Mouse (Mus musculus) heart, embryonic 16.5 days (tissue): Measurements from ENCODE around the gene Slc6a20a. TPM values are rescaled to one million over a fixed set of nuclear protein-coding genes. Genes with fewer than 3 reads are reported as not detected.

Experiments used
- ATAC-seq: fragments of 200-750 bp; cut with Nextera tagmentation; replicated peaks from 2 replicates; pipeline ENCODE4 v1.8.0; 2017; ENCODE audit warnings: moderate number of reproducible peaks; ENCODE audit not compliant: insufficient read depth, low FRiP score; ENCODE audit errors: extremely low read depth
- H3K27ac ChIP-seq: fragments of 300-500 bp; sonication (generic); 2 replicates; pipeline ENCODE4 v1.5.1; 2014; ENCODE audit warnings: mild to moderate bottlenecking, low read length, control low read depth, moderate library complexity
- H3K27me3 ChIP-seq: fragments of 300-500 bp; sonication (generic); 2 replicates; pipeline ENCODE4 v1.6.1; 2014; ENCODE audit warnings: low read length, mixed read lengths; ENCODE audit not compliant: control insufficient read depth, insufficient read depth
- H3K36me3 ChIP-seq: fragments of 300-500 bp; sonication (generic); 2 replicates; pipeline ENCODE4 v1.6.1; 2014; ENCODE audit not compliant: control insufficient read depth, insufficient read depth
- H3K4me1 ChIP-seq: fragments of 300-500 bp; sonication (generic); 2 replicates; pipeline ENCODE4 v1.6.1; 2014; ENCODE audit warnings: low read length, mixed read lengths; ENCODE audit not compliant: control insufficient read depth, insufficient read depth
- H3K4me2 ChIP-seq: fragments of 300-500 bp; sonication (generic); 2 replicates; pipeline ENCODE4 v1.6.1; 2014; ENCODE audit warnings: low read depth, mild to moderate bottlenecking, control low read depth, low read length
- H3K4me3 ChIP-seq: fragments of 300-500 bp; sonication (generic); 2 replicates; pipeline ENCODE4 v1.5.1; 2014; ENCODE audit warnings: mild to moderate bottlenecking, control low read depth, low read length
- H3K9ac ChIP-seq: fragments of 300-500 bp; sonication (generic); 2 replicates; pipeline ENCODE4 v1.6.1; 2014; ENCODE audit warnings: low read length, control low read depth
- H3K9me3 ChIP-seq: fragments of 300-500 bp; sonication (generic); replicated peaks from 2 replicates; pipeline ENCODE4 v1.6.1; 2016; ENCODE audit warnings: low read length; ENCODE audit not compliant: control insufficient read depth
- WGBS: fragments of 180-500 bp; shearing (Covaris S2); extraction: QIAGEN DNeasy Blood & Tissue Kit; methylation state at CpG from one replicate; pipeline ENCODE4 v1.1.7; 2014; 5-methylcytosine and 5-hydroxymethylcytosine counted together
- polyA plus RNA-seq: library from polyadenylated mRNA; unstranded; fragments of >200 nt; fragmentation: Nextera tagmentation; extraction: Ambion mirVana; gene quantifications from 2 replicates; pipeline ENCODE4 v1.2.1, GENCODE M21; 2015

The Slc6a20a gene
- 0.30 and 0.34 TPM in 2 replicates for polyA plus RNA-seq

DNA sequence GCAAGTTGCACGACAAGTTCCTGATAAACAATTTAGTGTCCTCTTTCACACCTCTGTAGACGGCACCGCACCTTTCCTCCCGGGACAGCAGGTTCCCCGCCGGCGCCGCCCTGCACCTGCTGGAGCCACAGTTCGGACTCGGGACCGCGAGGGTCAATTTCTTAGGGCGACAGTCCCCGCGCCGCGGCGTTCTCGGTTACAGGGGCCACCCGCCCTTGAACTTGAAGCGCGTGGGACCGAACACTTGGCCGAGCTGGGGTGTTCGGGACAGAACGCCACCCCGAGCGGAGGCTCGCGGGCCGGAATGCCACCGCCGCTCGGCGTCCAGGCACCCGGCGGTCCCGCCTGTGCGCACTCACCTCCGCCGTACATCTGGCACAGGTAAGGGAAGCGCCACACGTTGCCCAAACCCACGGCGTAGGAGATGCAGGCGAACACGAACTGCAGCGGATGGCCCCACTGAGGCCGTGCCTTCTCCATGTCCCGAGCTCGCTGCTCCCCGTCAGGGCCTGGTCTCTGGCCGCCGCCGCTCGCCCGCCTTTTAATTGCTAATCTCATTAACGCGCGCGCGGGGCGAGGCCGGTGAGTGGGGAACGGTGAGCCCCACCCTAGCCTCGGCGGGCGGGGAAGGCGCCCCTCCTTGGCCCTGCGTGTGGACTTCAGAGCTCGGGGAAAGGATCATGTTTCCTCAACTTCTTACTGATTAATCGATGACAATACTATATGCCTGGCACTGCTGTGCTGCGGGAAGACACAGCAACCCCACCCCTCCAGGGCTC, at the start of gene Slc6a20a, which contains the start of gene Ccr9:
TSS of gene Slc6a20a (minus strand) at position 559 of the 779 bp plus-strand sequence.
TSS of gene Ccr9 (plus strand) at position 113 of the 779 bp plus-strand sequence.
- H3K27ac ChIP-seq, result no peak within 1 kb of the TSS

DNA sequence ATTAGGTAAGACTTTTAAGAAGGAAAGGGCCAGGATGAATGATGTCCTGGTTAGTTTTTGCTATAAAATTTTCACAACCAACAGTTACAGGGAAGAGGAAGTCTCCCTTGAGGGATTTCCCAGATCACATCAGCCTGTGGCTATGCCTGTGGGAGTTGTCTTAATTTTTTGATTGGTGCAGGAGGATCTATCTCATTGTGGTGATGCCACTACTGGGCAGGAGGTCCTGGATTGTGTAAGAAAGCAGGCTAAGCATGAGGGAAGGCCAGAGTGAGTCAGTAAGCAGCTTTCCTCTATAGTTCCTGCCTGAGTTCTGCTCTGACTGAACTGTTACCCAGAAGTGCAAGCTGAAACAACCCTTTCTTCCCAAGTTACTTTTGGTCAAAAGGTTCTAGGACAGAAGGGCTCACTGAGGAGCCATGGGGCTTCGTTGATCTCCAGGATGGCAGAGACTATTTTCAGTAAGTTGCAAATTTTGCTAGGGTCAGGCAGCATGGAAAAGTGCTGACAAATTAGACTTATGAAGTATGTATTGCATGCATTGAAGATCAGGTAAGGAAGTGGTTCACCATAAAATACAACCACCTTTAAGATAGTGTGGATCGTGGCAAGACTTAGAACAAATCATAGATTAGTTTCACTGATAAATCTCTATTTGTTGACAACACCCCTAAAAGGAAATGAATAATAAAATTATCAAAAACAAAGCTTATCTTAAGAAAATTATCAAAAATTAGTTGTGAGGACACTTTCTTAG, 44.2 kb upstream of the Slc6a20a start:
- H3K36me3 ChIP-seq, result no peaks in the 10 kb centered on the region
- ATAC-seq, result no peak

More for the DNA sequence above, at the start of gene Slc6a20a, which contains the start of gene Ccr9:
- ATAC-seq, result no peak
- WGBS, result 2% methylated on average over 73 of the region's 73 CpGs
- Histone ChIP-seq H3K27me3 (peaks cover 46% of the 10 kb centered on the region), H3K9me3 (no peaks in the 10 kb centered on the region), H3K4me1 (peaks cover 7% of the 10 kb centered on the region), H3K4me3 (peak within 1 kb of the TSS; percentile 51), H3K9ac (peak within 1 kb of the TSS; percentile 23; the same call in 1 of the 2 replicates), H3K4me2 (peak within 1 kb of the TSS; percentile 71), H3K36me3 (no peaks in the 10 kb centered on the region)

DNA sequence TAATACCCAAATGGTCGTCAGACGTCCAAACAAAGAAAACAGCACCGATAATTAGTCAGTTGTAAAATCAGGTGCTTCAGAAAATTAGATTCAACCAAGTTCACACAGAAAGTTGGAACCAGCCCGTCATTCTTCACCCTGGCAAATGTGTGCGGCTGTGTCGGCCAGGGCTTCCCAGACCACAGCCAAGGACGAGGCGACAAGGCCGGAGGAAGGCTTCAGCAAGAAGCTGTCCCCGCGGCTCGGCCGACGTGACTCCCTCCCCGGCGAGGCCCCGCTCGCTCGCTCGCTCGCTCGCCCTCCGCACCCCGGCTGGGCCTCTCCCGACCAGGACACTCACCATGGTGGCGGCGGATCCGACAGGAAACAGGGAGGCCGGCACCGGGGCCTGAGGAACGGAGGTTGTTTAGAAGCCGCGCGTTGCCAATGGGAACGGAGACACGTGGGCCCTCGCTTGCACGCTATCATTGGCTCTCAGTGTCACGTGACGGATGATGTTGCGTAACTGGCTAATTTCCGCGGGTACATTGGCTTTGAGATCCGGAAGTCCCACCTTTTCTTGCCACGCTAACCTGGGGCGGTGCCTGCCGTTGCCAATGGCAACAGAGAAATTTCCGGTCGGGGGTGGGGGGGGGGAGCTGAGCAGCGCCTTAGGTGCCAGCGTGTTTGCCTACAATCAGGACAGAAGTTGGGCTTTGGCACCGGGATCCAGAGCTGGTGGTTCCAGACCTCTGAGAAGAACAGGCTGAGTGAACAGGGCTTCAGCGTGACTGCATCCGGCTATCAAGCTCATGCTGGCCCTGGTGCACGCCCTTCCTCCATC, 38.7 kb upstream of the Slc6a20a start, which contains the start of gene Lztfl1:
TSS of gene Lztfl1 (minus strand) at position 512 of the 823 bp plus-strand sequence.
- peak within 1 kb of the TSS; percentile 91 for H3K4me2 ChIP-seq
- 1% methylated on average over 55 of the region's 55 CpGs for WGBS

More for the DNA sequence above, 44.2 kb upstream of the Slc6a20a start:
- Histone ChIP-seq H3K4me3 (no peak overlapping the region), H3K4me1 (no peaks in the 10 kb centered on the region), H3K27ac (no peak overlapping the region), H3K9ac (no peak overlapping the region), H3K9me3 (no peaks in the 10 kb centered on the region), H3K4me2 (no peak overlapping the region), H3K27me3 (no peaks in the 10 kb centered on the region)
- 58% methylated on average over 2 of the region's 2 CpGs for WGBS

DNA sequence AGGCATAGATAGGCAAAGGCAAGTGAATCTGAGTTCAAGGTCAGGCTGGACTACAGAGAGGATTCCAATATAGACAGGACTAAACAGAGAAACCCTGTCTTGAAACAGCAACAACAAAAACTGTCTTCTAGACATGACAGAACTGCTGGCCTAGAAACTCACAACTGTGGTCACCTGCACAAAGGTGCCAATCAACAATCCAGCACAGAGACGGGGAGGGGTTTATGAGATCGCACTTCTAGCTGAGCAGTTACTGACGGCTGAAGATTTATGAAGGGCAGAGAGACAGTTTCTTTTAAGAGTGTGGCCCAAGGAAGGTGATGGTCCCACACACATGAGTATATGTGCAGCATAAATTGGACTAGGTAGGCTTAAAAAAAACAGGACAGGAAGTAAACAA, 37.6 kb upstream of the Slc6a20a start:
- H3K4me3 ChIP-seq, result no peak overlapping the region
- H3K4me2 ChIP-seq, result peak overlapping the region; percentile 32; the same call in 1 of the 2 replicates
- no peaks in the 10 kb centered on the region for H3K9me3 ChIP-seq
- ATAC-seq, result no peak
- H3K36me3 ChIP-seq, result peaks cover 3% of the 10 kb centered on the region; the same call in 1 of the 2 replicates
- WGBS, result 49% methylated on average over 3 of the region's 3 CpGs
- peaks cover 6% of the 10 kb centered on the region for H3K4me1 ChIP-seq
- no peak overlapping the region for H3K27ac ChIP-seq
- no peak overlapping the region for H3K9ac ChIP-seq
- no peaks in the 10 kb centered on the region for H3K27me3 ChIP-seq

More for the DNA sequence above, 38.7 kb upstream of the Slc6a20a start, which contains the start of gene Lztfl1:
- Histone ChIP-seq H3K4me3 (peak within 1 kb of the TSS; percentile 97), H3K27ac (peak within 1 kb of the TSS; percentile 76), H3K4me1 (peaks cover 6% of the 10 kb centered on the region), H3K9me3 (no peaks in the 10 kb centered on the region), H3K36me3 (no peaks in the 10 kb centered on the region), H3K27me3 (no peaks in the 10 kb centered on the region), H3K9ac (peak within 1 kb of the TSS; percentile 90)
- peak; percentile 100 for ATAC-seq

DNA sequence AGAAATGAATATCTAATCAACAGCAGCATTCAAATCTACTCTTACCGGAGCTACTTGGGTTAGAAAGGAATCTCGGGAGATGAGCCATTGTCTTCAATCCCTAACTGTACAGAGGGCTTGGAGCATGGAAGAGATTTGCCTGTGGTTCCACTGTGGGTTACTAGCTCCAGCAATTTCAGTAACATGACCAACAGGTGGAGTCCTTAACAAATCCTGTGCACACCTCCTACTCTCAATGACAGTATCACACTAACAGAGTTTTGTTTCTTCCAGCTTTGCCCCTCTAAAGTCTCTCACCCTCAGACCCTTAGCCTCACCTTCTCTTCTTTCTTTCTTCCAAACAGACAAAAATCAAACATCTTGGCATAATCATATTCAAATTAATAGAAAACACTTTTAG, 34.4 kb upstream of the Slc6a20a start:
- H3K27ac ChIP-seq, result no peak overlapping the region
- no peak overlapping the region for H3K4me2 ChIP-seq
- no peaks in the 10 kb centered on the region for H3K27me3 ChIP-seq
- 70% methylated on average over 2 of the region's 2 CpGs for WGBS
- no peaks in the 10 kb centered on the region for H3K9me3 ChIP-seq
- no peak overlapping the region for H3K9ac ChIP-seq
- ATAC-seq, result no peak
- H3K4me3 ChIP-seq, result no peak overlapping the region
- peaks cover 6% of the 10 kb centered on the region for H3K4me1 ChIP-seq
- H3K36me3 ChIP-seq, result peaks cover 11% of the 10 kb centered on the region; the same call in 1 of the 2 replicates

DNA sequence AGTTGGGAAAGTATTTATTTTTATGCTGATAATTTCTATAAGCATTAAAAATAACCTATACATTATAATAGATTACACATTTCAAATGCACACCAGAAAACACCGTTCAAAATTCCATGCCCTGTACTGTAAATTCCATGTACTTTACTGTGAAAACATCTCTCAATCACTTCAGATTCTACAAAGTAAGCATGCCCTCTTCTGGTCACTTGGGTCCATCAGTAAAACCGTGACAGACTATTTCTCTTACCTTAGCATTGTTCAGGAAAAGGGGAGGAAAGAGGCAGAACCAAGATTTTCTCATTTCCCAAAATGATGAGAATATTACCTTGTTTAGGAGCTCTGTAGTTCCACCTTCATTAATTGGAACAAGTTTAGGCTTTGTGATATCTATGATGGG, 30.5 kb upstream of the Slc6a20a start:
- H3K36me3 ChIP-seq, result peaks cover 11% of the 10 kb centered on the region; the same call in 1 of the 2 replicates
- H3K4me1 ChIP-seq, result no peaks in the 10 kb centered on the region
- WGBS, result 35% methylated on average over 2 of the region's 2 CpGs
- no peak overlapping the region for H3K27ac ChIP-seq
- H3K9ac ChIP-seq, result no peak overlapping the region
- H3K27me3 ChIP-seq, result no peaks in the 10 kb centered on the region
- H3K4me2 ChIP-seq, result no peak overlapping the region
- ATAC-seq, result no peak
- H3K9me3 ChIP-seq, result no peaks in the 10 kb centered on the region
- no peak overlapping the region for H3K4me3 ChIP-seq

DNA sequence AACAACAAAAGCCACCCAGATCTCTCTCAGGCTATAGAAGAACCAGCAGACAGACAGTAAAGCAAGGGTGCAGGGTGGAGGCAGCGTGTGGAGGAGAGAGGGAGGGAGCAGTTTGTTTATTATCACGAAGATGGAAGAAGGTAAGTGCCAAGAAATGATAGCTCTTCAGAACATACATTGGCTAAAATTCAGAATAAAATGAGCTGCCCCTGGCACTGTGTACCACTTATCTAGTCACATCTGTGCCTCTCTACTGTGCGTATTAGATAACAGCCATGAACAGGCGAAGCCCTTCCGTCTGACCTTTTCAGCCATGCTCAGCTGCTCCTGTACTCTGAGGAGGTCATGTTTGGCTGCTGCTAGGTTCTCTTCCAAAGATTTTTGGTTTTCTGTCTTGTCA, 23.1 kb upstream of the Slc6a20a start:
- H3K4me3 ChIP-seq, result no peak overlapping the region
- H3K9ac ChIP-seq, result no peak overlapping the region
- H3K9me3 ChIP-seq, result no peaks in the 10 kb centered on the region
- ATAC-seq, result no peak
- H3K4me2 ChIP-seq, result no peak overlapping the region
- no peak overlapping the region for H3K27ac ChIP-seq
- H3K36me3 ChIP-seq, result peaks cover 17% of the 10 kb centered on the region
- H3K4me1 ChIP-seq, result no peaks in the 10 kb centered on the region
- no peaks in the 10 kb centered on the region for H3K27me3 ChIP-seq
- 87% methylated on average over 5 of the region's 5 CpGs for WGBS

DNA sequence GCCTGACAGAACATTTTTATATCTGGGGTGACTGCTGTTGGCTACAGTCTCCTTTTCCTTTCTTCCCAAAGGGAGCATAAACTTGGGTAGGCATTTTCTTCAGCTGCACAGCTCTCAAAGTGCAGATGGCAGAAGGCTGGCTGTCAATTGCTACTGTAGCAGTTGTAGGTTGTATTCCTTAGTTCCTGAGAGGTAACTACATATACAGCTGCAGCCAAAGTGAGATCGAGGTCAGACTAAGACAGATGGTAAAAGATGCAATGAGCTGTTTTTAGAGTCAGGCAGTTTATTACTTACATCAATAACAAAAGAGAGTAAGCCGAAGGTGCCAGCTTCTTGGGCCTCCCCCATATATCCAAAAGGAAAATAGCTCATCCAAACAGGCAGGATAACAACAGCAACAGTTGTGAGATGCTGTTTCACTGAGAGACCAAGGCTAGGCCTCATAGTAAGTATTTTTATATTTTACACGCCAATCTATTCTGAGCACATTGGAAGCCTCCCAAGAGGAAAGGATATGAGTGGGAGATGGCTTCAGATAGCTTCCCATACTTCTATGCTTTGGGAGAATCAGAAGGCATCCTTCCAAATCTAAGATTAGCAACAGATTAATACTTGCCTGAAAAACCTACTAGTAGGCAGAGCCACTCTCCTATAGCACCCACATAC, 17.1 kb upstream of the Slc6a20a start:
- Histone ChIP-seq H3K27ac (no peak overlapping the region), H3K4me3 (no peak overlapping the region), H3K36me3 (peaks cover 9% of the 10 kb centered on the region), H3K27me3 (no peaks in the 10 kb centered on the region), H3K4me1 (0 out of 2 replicates have a peak, but pooled peaks cover 2% of the 10 kb centered on the region), H3K9me3 (no peaks in the 10 kb centered on the region), H3K9ac (no peak overlapping the region), H3K4me2 (no peak overlapping the region)
- 77% methylated on average over 3 of the region's 3 CpGs for WGBS
- no peak for ATAC-seq
